Mouse (Mus musculus): Measurements from ENCODE around the gene Ddx56.

DNA sequence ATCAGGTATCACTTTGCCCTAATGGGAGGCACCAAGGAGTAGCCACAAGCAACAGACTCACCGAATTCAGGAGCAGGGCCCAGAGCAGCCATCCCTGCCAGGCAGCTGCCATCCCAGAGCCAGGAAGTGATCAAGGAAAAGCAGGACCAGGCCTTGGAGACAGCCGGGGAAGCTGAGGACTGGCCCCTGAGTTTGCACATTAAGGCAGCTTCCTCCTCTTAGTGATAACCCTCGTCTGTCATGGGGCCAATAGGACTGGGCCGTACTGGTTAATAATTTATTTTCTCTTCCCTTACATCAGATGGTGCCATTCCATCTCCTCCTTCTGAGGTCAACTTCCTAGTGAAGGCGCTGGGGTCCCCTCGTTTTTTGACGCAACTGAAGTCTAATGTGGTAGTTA lies 37.6 kb downstream of the Ddx56 start, which contains the start of gene Npc1l1:
- TF ChIP-seq EP300 (IDR thresholded peaks at IDR 0.05; ENCODE audit: low read depth) (no peak), CTCF (IDR thresholded peaks at IDR 0.05; ENCODE audit: low read depth) (no peak)
